Mouse (Mus musculus) Patski (cell line): ENCODE data around the gene Lsm7. TPM values are rescaled to one million over a fixed set of nuclear protein-coding genes. Genes with fewer than 3 reads are reported as not detected.
A peak's percentile ranks its signal among the peaks of the same experiment; 100 is the strongest.

ENCODE experiments used
- ATAC-seq: fragments of 100-300 bp; one replicate; pipeline ENCODE4 v1.8.0; 2021
- CTCF ChIA-PET: fragments of 350-600 bp; sonication (Branson Sonifier 250); formaldehyde crosslinking; loops from one replicate; lab custom pipeline; 2022; ENCODE audit warnings: inconsistent platforms; lab: Charles Lee
- POLR2A ChIA-PET: fragments of 350-600 bp; sonication (Branson Sonifier 250); formaldehyde crosslinking; loops from one replicate; lab custom pipeline; 2022; ENCODE audit warnings: antibody characterized with exemption, inconsistent platforms; lab: Charles Lee
- DNase-seq: peaks from one replicate; pipeline ENCODE4 v3.0.0-alpha.2; 2011; ENCODE audit warnings: low read depth, low spot score
- H3K27me3 ChIP-seq: fragments of 371-371 bp; one replicate; pipeline ENCODE4 v1.5.1; 2021
- CTCF ChIP-seq: fragments of 100-300 bp; IDR thresholded peaks from one replicate; pipeline ENCODE4 v1.5.1; 2021
- in situ Hi-C: fragments of 300-500 bp; cut with MboI; formaldehyde crosslinking; loops from 3 replicates; pipeline ENCODE4 v1.11.1; 2018; ENCODE audit warnings: low pct_unique_long_range_greater_than_20kb, mixed read lengths
- polyA plus RNA-seq: library from polyadenylated mRNA; unstranded; gene quantifications from one replicate; pipeline ENCODE4 v1.2.3, GENCODE M21; 2021

Lsm7 gene
- 77.8 TPM for polyA plus RNA-seq

GRCm38 (mm10) chr10:80854913-80855748 lies at the start of gene Lsm7, which contains the start of gene Sppl2b:
TSS of gene Lsm7 (minus strand) at chr10:80855209.
TSS of gene Sppl2b (plus strand) at chr10:80855275.
- ChIA-PET CTCF (interaction anchor here (0.7 kb wide), 1 partner anchor 28 kb away, joined by 3 read pairs; no protein-coding TSS in a partner anchor), POLR2A (interaction anchor here (0.6 to 1.2 kb wide), 2 partner anchors 16 to 28 kb away, joined by 3 read pairs; partner anchors contain the start of gene Tmprss9)
- ATAC-seq (peak; percentile 42), DNase-seq (peak; percentile 51)
- no peaks in the 10 kb centered on the region for H3K27me3 ChIP-seq
- in situ Hi-C loops: no loop called here
- TF ChIP-seq CTCF: no peak

GRCm38 (mm10) chr10:80904709-80905108 lies 49.7 kb upstream of the Lsm7 start:
- CTCF ChIA-PET: interaction anchor here (0.9 kb wide), 1 partner anchor 86 kb away, joined by 3 read pairs; no protein-coding TSS in a partner anchor

GRCm38 (mm10) chr10:80904004-80904693 lies 49.1 kb upstream of the Lsm7 start:
- no peak for TF ChIP-seq CTCF
- DNase-seq (no peak), ATAC-seq (no peak)
- CTCF ChIA-PET: interaction anchor here (0.9 kb wide), 1 partner anchor 87 kb away, joined by 3 read pairs; no protein-coding TSS in a partner anchor
- no peaks in the 10 kb centered on the region for H3K27me3 ChIP-seq
- POLR2A ChIA-PET: interaction anchor here (0.6 kb wide), 1 partner anchor 25 kb away, joined by 4 read pairs; no protein-coding TSS in a partner anchor
- in situ Hi-C loops: no loop called here

More at GRCm38 (mm10) chr10:80904709-80905108, 49.7 kb upstream of the Lsm7 start:
- POLR2A ChIA-PET: no interaction called here
- in situ Hi-C loops: no loop called here
- ATAC-seq: no peak
- DNase-seq: no peak
- TF ChIP-seq CTCF: no peak
- no peaks in the 10 kb centered on the region for H3K27me3 ChIP-seq

- CTCF ChIA-PET: no interaction called here
- no peak for TF ChIP-seq CTCF
- no peak for ATAC-seq
- no peak for DNase-seq
- in situ Hi-C loops: no loop called here
- no peaks in the 10 kb centered on the region for H3K27me3 ChIP-seq
- POLR2A ChIA-PET: no interaction called here
Observed at GRCm38 (mm10) chr10:80903282-80903681, 48.3 kb upstream of the Lsm7 start.

DNA sequence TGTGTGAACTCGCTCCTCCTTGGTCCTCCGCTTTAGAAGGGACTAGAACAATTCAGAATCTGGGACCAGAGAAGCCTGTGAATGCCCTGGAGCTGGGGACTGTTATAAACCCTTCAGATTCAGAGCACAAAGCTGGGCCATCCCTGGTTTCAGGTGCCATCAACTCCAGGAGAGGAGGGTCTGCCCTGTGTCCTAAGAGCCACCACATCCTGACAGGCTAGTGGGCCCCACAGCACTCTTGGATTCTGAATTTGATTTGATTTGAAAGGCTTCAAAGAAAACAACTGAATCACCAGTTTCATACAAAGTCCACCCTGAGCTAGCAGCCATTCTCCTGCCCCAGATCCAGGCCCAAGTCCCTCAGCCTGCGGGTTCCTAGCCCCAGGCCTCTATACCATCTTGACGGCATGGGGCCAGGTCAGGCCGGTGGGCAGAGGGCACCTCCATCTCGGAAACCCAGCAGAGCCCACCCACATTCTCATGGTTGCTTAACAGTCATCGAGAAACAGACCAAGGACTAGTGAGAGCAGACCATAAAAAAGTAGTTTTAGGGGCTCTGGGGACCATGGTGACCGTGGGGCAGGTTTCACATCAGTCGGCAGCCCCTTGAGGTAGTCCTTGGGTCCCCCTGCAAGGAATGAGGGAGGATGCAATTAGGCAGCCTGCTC lies 47.4 kb upstream of the Lsm7 start:
- H3K27me3 ChIP-seq: no peaks in the 10 kb centered on the region
- in situ Hi-C loops: no loop called here
- POLR2A ChIA-PET: no interaction called here
- CTCF ChIA-PET: interaction anchor here (0.8 kb wide), 1 partner anchor 79 kb away, joined by 3 read pairs; no protein-coding TSS in a partner anchor
- ATAC-seq (no peak), DNase-seq (no peak)
- no peak for TF ChIP-seq CTCF

GRCm38 (mm10) chr10:80901409-80902272 lies 46.6 kb upstream of the Lsm7 start:
- peak; percentile 22 for DNase-seq
- ChIA-PET CTCF (interaction anchor here (0.8 to 0.9 kb wide), 3 partner anchors 80 to 93 kb away, joined by 3 read pairs; no protein-coding TSS in a partner anchor), POLR2A (no interaction called here)
- no peaks in the 10 kb centered on the region for H3K27me3 ChIP-seq
- no peak for TF ChIP-seq CTCF
- ATAC-seq: no peak
- in situ Hi-C loops: no loop called here

- ATAC-seq (peak; percentile 75), DNase-seq (peak; percentile 98)
- CTCF ChIA-PET: interaction anchor here (1.4 kb wide), 1 partner anchor 20 kb away, joined by 3 read pairs; no protein-coding TSS in a partner anchor
- in situ Hi-C loops: no loop called here
- H3K27me3 ChIP-seq: no peaks in the 10 kb centered on the region
- no peak for TF ChIP-seq CTCF
- POLR2A ChIA-PET: interaction anchor here (1.5 kb wide), 1 partner anchor 17 kb away, joined by 6 read pairs; the partner anchor contains the start of gene Lmnb2
Observed at GRCm38 (mm10) chr10:80900318-80901247, 45.6 kb upstream of the Lsm7 start, which contains the start of gene Timm13. TSS of gene Timm13 (minus strand) at chr10:80900969.

GRCm38 (mm10) chr10:80899591-80900317 lies 44.7 kb upstream of the Lsm7 start:
- DNase-seq: peak; percentile 17
- TF ChIP-seq CTCF: no peak
- ChIA-PET POLR2A (interaction anchor here (1.5 kb wide), 1 partner anchor 18 kb away, joined by 6 read pairs; the partner anchor contains the start of gene Lmnb2), CTCF (interaction anchor here (1.4 kb wide), 1 partner anchor 19 kb away, joined by 3 read pairs; no protein-coding TSS in a partner anchor)
- no peak for ATAC-seq
- no peaks in the 10 kb centered on the region for H3K27me3 ChIP-seq
- in situ Hi-C loops: no loop called here
